In genomic region chrX:7648671-7649304, GRCm38 (mm10) we compare ENCODE assay signal across 8 mouse cellular contexts. TPM values are rescaled to one million over a fixed set of nuclear protein-coding genes. Genes with fewer than 3 reads are reported as not detected.
DNase-seq lines count a peak whose midpoint lies in the region; ATAC-seq and TF ChIP-seq lines count a peak whose summit lies in the region.

No protein-coding gene starts in this region.

- H3K27ac ChIP-seq in embryonic facial prominence, embryonic 10.5 days (replicated peaks) = peak overlapping the region; percentile 89
- H3K27ac ChIP-seq in intestine, postnatal 0 days (ENCODE audit: low read depth, low read length) = peak overlapping the region; percentile 79
- H3K27ac ChIP-seq in limb, embryonic 14.5 days (replicated peaks; ENCODE audit: low read depth, low read length) = peak overlapping the region; percentile 58; the same call in 1 of the 2 replicates
- H3K27ac ChIP-seq in midbrain, embryonic 16.5 days (ENCODE audit: low read length) = peak overlapping the region; percentile 75

- no peaks in the 10 kb centered on the region for H3K9me3 ChIP-seq in embryonic facial prominence, embryonic 10.5 days
- no peaks in the 10 kb centered on the region for H3K9me3 ChIP-seq in intestine, postnatal 0 days (ENCODE audit: control insufficient read depth)
- no peaks in the 10 kb centered on the region for H3K9me3 ChIP-seq in limb, embryonic 14.5 days (ENCODE audit: control insufficient read depth, low read length)
- H3K9me3 ChIP-seq in midbrain, embryonic 16.5 days (replicated peaks; ENCODE audit: control insufficient read depth, low read length, poor library complexity, severe bottlenecking) = no peaks in the 10 kb centered on the region

- 0 out of 2 replicates have a peak, but pooled peaks have one; percentile 33 for TF ChIP-seq POLR2A in limb, embryonic 14.5 days (IDR thresholded peaks at IDR 0.05; ENCODE audit: borderline replicate concordance, extremely low read depth, insufficient read depth, insufficient read length)

- H3K4me3 ChIP-seq in embryonic facial prominence, embryonic 10.5 days = peak overlapping the region; percentile 61
- peak overlapping the region; percentile 40 for H3K4me3 ChIP-seq in intestine, postnatal 0 days (ENCODE audit: low read depth, low read length)
- H3K4me3 ChIP-seq in limb, embryonic 14.5 days (replicated peaks; ENCODE audit: low read length) = peak overlapping the region; percentile 50
- peak overlapping the region; percentile 30 for H3K4me3 ChIP-seq in midbrain, embryonic 16.5 days (ENCODE audit: low read depth, low read length)

- peak overlapping the region; percentile 65 for H3K4me2 ChIP-seq in intestine, postnatal 0 days (replicated peaks; ENCODE audit: low read depth)
- peak overlapping the region; percentile 54 for H3K4me2 ChIP-seq in limb, embryonic 14.5 days (replicated peaks; ENCODE audit: low read depth, low read length, severe bottlenecking)
- H3K4me2 ChIP-seq in midbrain, embryonic 16.5 days (ENCODE audit: low read length) = peak overlapping the region; percentile 56

- peak; percentile 94 for ATAC-seq in granulocyte monocyte progenitor cell, adult 5-6 weeks (replicated peaks; ENCODE audit: poor library complexity, severe bottlenecking)
- ATAC-seq in intestine, postnatal 0 days = peak; percentile 96
- peak; percentile 98 for ATAC-seq in limb, embryonic 14.5 days (ENCODE audit: low FRiP score, low read depth)
- ATAC-seq in midbrain, embryonic 16.5 days = peak; percentile 95

- no peaks in the 10 kb centered on the region for H3K27me3 ChIP-seq in embryonic facial prominence, embryonic 10.5 days (replicated peaks; ENCODE audit: low read depth, poor library complexity, severe bottlenecking)
- no peaks in the 10 kb centered on the region for H3K27me3 ChIP-seq in intestine, postnatal 0 days (replicated peaks; ENCODE audit: control insufficient read depth, insufficient read depth, low read length)
- H3K27me3 ChIP-seq in limb, embryonic 14.5 days (ENCODE audit: control insufficient read depth, insufficient read depth, low read length) = no peaks in the 10 kb centered on the region
- H3K27me3 ChIP-seq in midbrain, embryonic 16.5 days (ENCODE audit: control insufficient read depth, insufficient read depth, low read depth, low read length) = no peaks in the 10 kb centered on the region

- H3K9ac ChIP-seq in intestine, postnatal 0 days (ENCODE audit: low read depth, low read length) = peak overlapping the region; percentile 46
- peak overlapping the region; percentile 61 for H3K9ac ChIP-seq in limb, embryonic 14.5 days (ENCODE audit: low read depth, low read length, severe bottlenecking)
- peak overlapping the region; percentile 59 for H3K9ac ChIP-seq in midbrain, embryonic 16.5 days (ENCODE audit: low read depth, low read length)

- H3K36me3 ChIP-seq in embryonic facial prominence, embryonic 10.5 days (replicated peaks) = no peaks in the 10 kb centered on the region
- H3K36me3 ChIP-seq in intestine, postnatal 0 days (ENCODE audit: control insufficient read depth, insufficient read depth) = no peaks in the 10 kb centered on the region
- H3K36me3 ChIP-seq in limb, embryonic 14.5 days (ENCODE audit: control insufficient read depth, insufficient read depth, low read length) = no peaks in the 10 kb centered on the region
- no peaks in the 10 kb centered on the region; the same call in 1 of the 2 replicates for H3K36me3 ChIP-seq in midbrain, embryonic 16.5 days (ENCODE audit: control insufficient read depth, insufficient read depth, low read length)

- WGBS in embryonic facial prominence, embryonic 10.5 days = 18% methylated on average over 25 of the region's 25 CpGs
- 23% methylated on average over 25 of the region's 25 CpGs for whole genome bisulfite sequencing in intestine, postnatal 0 days
- 14% methylated on average over 25 of the region's 25 CpGs for WGBS in limb, embryonic 14.5 days
- WGBS in midbrain, embryonic 16.5 days = 18% methylated on average over 25 of the region's 25 CpGs

- H3K4me1 ChIP-seq in embryonic facial prominence, embryonic 10.5 days = no peaks in the 10 kb centered on the region
- no peaks in the 10 kb centered on the region for H3K4me1 ChIP-seq in intestine, postnatal 0 days (replicated peaks; ENCODE audit: control insufficient read depth, insufficient read depth, low read length)
- H3K4me1 ChIP-seq in limb, embryonic 14.5 days (ENCODE audit: control insufficient read depth, insufficient read depth, low read length) = no peaks in the 10 kb centered on the region
- H3K4me1 ChIP-seq in midbrain, embryonic 16.5 days (ENCODE audit: control insufficient read depth, insufficient read depth, low read length) = no peaks in the 10 kb centered on the region

- peak; percentile 74 to 75 for DNase-seq in urinary bladder, adult 18-20 months (ENCODE audit: low spot score in 2 of 2)
- no peak for DNase-seq in urinary bladder, postnatal 10 days (ENCODE audit: low spot score)
- peak; percentile 82 for DNase-seq in embryonic facial prominence, embryonic 10.5 days (ENCODE audit: low spot score)
- peak; percentile 94 for DNase-seq in limb, embryonic 14.5 days (ENCODE audit: low spot score)
- peak; percentile 77 to 83 for DNase-seq in spleen, postnatal 10 days (ENCODE audit: low spot score in 2 of 2)

- TF ChIP-seq CTCF in intestine, postnatal 0 days (IDR thresholded peaks at IDR 0.05; ENCODE audit: low read depth) = peak; percentile 60

RNA-seq across cellular contexts. Expression of gene Prickle3, which starts 8.3 kb away (rescaled TPM):
- 4.1 and 4.2 TPM in 2 replicates for polyA plus RNA-seq in embryonic facial prominence, embryonic 10.5 days (2016; fragmentation: Nextera tagmentation; extraction: Ambion mirVana)
- total RNA-seq in granulocyte monocyte progenitor cell, adult 5-6 weeks (2014; fragmentation: Nextera tagmentation) = 8.4 and 12.5 TPM in 2 replicates
- 2.6 and 2.7 TPM in 2 replicates for total RNA-seq in granulocyte monocyte progenitor cell, adult 5-6 weeks (2017)
- polyA plus RNA-seq in intestine, postnatal 0 days (2015; fragmentation: Nextera tagmentation; extraction: Ambion mirVana) = 3.4 and 4.3 TPM in 2 replicates
- polyA plus RNA-seq in limb, embryonic 14.5 days (2012; rRNA removed) = 23.4 and 27.5 TPM in 2 replicates
- polyA plus RNA-seq in limb, embryonic 14.5 days (2014; fragmentation: Nextera tagmentation; extraction: Ambion mirVana) = 9.5 and 13.8 TPM in 2 replicates
- 1.5 and 1.9 TPM in 2 replicates for polyA plus RNA-seq in midbrain, embryonic 16.5 days (2015; fragmentation: Nextera tagmentation; extraction: Ambion mirVana)

RNA-seq across cellular contexts. Expression of gene Syp, which starts 10.5 kb away (rescaled TPM):
- polyA plus RNA-seq in embryonic facial prominence, embryonic 10.5 days (2016; fragmentation: Nextera tagmentation; extraction: Ambion mirVana) = 9.3 and 9.7 TPM in 2 replicates
- 0.23 and 0.97 TPM in 2 replicates for total RNA-seq in granulocyte monocyte progenitor cell, adult 5-6 weeks (2014; fragmentation: Nextera tagmentation)
- 0.13 TPM in 1 of 2 replicates, not detected in the other for total RNA-seq in granulocyte monocyte progenitor cell, adult 5-6 weeks (2017)
- 5.4 and 5.7 TPM in 2 replicates for polyA plus RNA-seq in intestine, postnatal 0 days (2015; fragmentation: Nextera tagmentation; extraction: Ambion mirVana)
- polyA plus RNA-seq in limb, embryonic 14.5 days (2012; rRNA removed) = 2.0 and 2.1 TPM in 2 replicates
- polyA plus RNA-seq in limb, embryonic 14.5 days (2014; fragmentation: Nextera tagmentation; extraction: Ambion mirVana) = 0.51 and 0.72 TPM in 2 replicates
- polyA plus RNA-seq in midbrain, embryonic 16.5 days (2015; fragmentation: Nextera tagmentation; extraction: Ambion mirVana) = 197 and 246 TPM in 2 replicates

RNA-seq across cellular contexts. Expression of gene Plp2, which starts 22.4 kb away (rescaled TPM):
- polyA plus RNA-seq in embryonic facial prominence, embryonic 10.5 days (2016; fragmentation: Nextera tagmentation; extraction: Ambion mirVana) = 49.7 TPM in 2 replicates
- total RNA-seq in granulocyte monocyte progenitor cell, adult 5-6 weeks (2014; fragmentation: Nextera tagmentation) = 51.4 and 73.9 TPM in 2 replicates
- total RNA-seq in granulocyte monocyte progenitor cell, adult 5-6 weeks (2017) = 16.0 and 20.9 TPM in 2 replicates
- polyA plus RNA-seq in intestine, postnatal 0 days (2015; fragmentation: Nextera tagmentation; extraction: Ambion mirVana) = 113 and 124 TPM in 2 replicates
- polyA plus RNA-seq in limb, embryonic 14.5 days (2012; rRNA removed) = 196 and 259 TPM in 2 replicates
- polyA plus RNA-seq in limb, embryonic 14.5 days (2014; fragmentation: Nextera tagmentation; extraction: Ambion mirVana) = 190 and 201 TPM in 2 replicates
- polyA plus RNA-seq in midbrain, embryonic 16.5 days (2015; fragmentation: Nextera tagmentation; extraction: Ambion mirVana) = 13.9 and 18.3 TPM in 2 replicates

RNA-seq across cellular contexts. Expression of gene Magix, which starts 32.3 kb away (rescaled TPM):
- polyA plus RNA-seq in embryonic facial prominence, embryonic 10.5 days (2016; fragmentation: Nextera tagmentation; extraction: Ambion mirVana) = 0.09 TPM in 1 of 2 replicates, not detected in the other
- total RNA-seq in granulocyte monocyte progenitor cell, adult 5-6 weeks (2014; fragmentation: Nextera tagmentation) = not detected in 2 replicates
- total RNA-seq in granulocyte monocyte progenitor cell, adult 5-6 weeks (2017) = 0.17 TPM in 1 of 2 replicates, not detected in the other
- 1.4 and 1.6 TPM in 2 replicates for polyA plus RNA-seq in intestine, postnatal 0 days (2015; fragmentation: Nextera tagmentation; extraction: Ambion mirVana)
- polyA plus RNA-seq in limb, embryonic 14.5 days (2012; rRNA removed) = 0.38 and 0.55 TPM in 2 replicates
- 0.73 and 0.87 TPM in 2 replicates for polyA plus RNA-seq in limb, embryonic 14.5 days (2014; fragmentation: Nextera tagmentation; extraction: Ambion mirVana)
- 0.10 and 0.13 TPM in 2 replicates for polyA plus RNA-seq in midbrain, embryonic 16.5 days (2015; fragmentation: Nextera tagmentation; extraction: Ambion mirVana)

RNA-seq across cellular contexts. Expression of gene Cacna1f, which starts 41.9 kb away (rescaled TPM):
- polyA plus RNA-seq in embryonic facial prominence, embryonic 10.5 days (2016; fragmentation: Nextera tagmentation; extraction: Ambion mirVana) = 0.05 and 0.06 TPM in 2 replicates
- 0.53 TPM in 1 of 2 replicates, not detected in the other for total RNA-seq in granulocyte monocyte progenitor cell, adult 5-6 weeks (2014; fragmentation: Nextera tagmentation)
- total RNA-seq in granulocyte monocyte progenitor cell, adult 5-6 weeks (2017) = 0.09 and 0.46 TPM in 2 replicates
- not detected in 2 replicates for polyA plus RNA-seq in intestine, postnatal 0 days (2015; fragmentation: Nextera tagmentation; extraction: Ambion mirVana)
- 0.04 TPM in 1 of 2 replicates, not detected in the other for polyA plus RNA-seq in limb, embryonic 14.5 days (2012; rRNA removed)
- 0.04 TPM in 2 replicates for polyA plus RNA-seq in limb, embryonic 14.5 days (2014; fragmentation: Nextera tagmentation; extraction: Ambion mirVana)
- polyA plus RNA-seq in midbrain, embryonic 16.5 days (2015; fragmentation: Nextera tagmentation; extraction: Ambion mirVana) = 0.22 and 0.49 TPM in 2 replicates

Comparison
In these comparisons a context has a peak if more than half of its experiments do, and no peak if none do; other contexts are left out.
1. RNA of gene Syp, which starts 10.5 kb away (polyA plus RNA-seq): 197 to 246 TPM in midbrain, embryonic 16.5 days; 9.3 to 9.7 TPM in embryonic facial prominence, embryonic 10.5 days, 5.4 to 5.7 TPM in intestine, postnatal 0 days and 0.51 to 2.1 TPM in limb, embryonic 14.5 days; every median in the first group is over 10 times any median in the second.
2. Peak in every context shown above with its lines, with median percentiles within 50 percentile points of each other: H3K27ac ChIP-seq, H3K4me3 ChIP-seq, ATAC-seq, H3K4me2 ChIP-seq and H3K9ac ChIP-seq.